Mouse (Mus musculus) neutrophil, adult 59 days (primary cell): Measurements from ENCODE around the gene Ap2a2. TPM values are rescaled to one million over a fixed set of nuclear protein-coding genes. Genes with fewer than 3 reads are reported as not detected.

ENCODE experiments used
- total RNA-seq, 2 experiments: library from RNA; stranded (reverse); gene quantifications; 1 replicate in 1 of 2; 2 replicates in 1 of 2; pipeline ENCODE4 v1.2.4; 2023

Ap2a2 gene
- total RNA-seq = 10 to 100 TPM; 89.6 to 89.9 TPM

DNA sequence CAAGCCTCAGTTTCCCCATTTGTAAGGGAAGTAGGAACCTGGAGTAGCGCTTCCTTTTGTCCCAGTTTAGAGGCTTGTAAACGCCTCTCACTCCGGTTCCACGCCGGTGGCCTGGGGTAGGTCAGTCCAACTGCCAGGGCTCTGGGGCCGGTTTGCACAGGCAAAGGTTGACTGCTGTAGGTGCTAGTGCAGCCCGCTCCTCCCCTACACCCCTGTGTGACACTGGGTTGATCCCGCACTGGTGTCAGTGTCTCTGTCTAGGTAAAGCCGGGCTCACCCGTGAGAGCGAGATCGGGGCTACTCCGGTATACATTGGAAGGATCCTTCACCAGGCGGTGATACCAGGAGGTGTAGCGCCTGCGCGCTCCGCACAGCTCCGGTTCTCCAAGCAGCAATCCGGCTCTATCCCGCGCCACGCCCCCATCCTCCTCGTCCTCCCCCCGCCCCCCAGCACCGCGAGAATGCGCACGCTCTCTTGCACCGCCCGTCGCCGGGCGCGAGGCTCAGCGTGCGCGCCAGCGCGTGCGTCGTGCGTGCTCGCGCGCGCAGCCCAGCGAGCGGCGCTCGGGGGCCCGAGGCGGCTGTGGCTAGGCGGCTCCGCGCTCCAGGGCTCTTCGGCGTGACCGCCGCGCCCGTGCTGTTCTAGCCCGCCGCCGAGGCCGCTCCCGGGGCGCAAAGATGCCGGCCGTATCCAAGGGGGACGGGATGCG, at the start of gene Ap2a2:
TSS of gene Ap2a2 (plus strand) at position 492 of the 710 bp plus-strand sequence.

DNA sequence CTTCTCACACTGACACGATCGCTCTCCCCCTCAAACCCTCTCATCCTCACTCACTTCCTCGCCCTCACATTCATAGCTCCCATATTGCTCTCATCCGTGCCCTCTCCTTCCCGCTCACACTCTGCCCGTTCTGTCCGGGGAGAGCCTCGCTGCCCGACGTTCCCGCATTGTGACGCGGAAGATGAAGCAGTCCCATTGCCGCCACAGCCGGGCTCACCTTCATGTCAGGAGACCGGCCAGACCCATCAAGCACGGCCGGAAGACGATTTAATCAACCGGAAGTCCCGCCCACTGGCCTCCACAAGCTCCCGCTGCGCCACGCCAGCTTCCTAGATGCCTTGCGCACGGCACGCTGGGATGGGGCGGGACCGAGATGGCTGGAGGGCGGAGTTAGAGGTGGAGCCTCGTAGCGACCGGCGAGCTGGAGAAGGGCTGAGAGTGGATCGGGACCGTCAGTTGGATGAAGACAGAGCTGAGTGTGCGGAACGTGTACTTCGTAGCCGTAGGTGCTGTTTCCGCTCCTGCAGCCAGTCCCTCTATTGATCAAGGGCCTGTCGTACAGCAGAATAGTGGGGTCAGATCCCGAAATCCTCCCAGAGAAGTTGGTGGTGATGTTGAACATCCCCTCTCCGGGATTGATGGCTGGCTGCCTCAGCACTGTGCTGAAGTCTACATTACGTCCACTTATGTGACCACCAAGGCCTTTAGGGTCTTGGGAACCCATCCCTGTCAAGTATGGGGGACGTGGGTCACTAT, 22.2 kb upstream of the Ap2a2 start, which contains the start of gene Chid1:
TSS of gene Chid1 (minus strand) at position 302 of the 756 bp plus-strand sequence.

Other genes with a start within 250 kb of the Ap2a2 start
- 10 to 100 TPM; 29.1 to 29.5 TPM for gene Deaf1, start 234.5 kb upstream of the Ap2a2 start, total RNA-seq
- 10 to 100 TPM in 1 of 2 experiments, 1 to 10 TPM in 1; 9.5 to 10.8 TPM for gene Tmem80, start 234.4 kb upstream of the Ap2a2 start, total RNA-seq
- gene Eps8l2, start 223.3 kb upstream of the Ap2a2 start, total RNA-seq = under 1 TPM in 1 of 2 experiments, not detected in 1; 0.78 TPM
- 100 to 1,000 TPM; 737 to 741 TPM for gene Taldo1, start 170.0 kb upstream of the Ap2a2 start, total RNA-seq
- 10 to 100 TPM; 19.7 to 19.9 TPM for gene Gatd1, start 148.0 kb upstream of the Ap2a2 start, total RNA-seq
- not detected for gene Cend1, start 132.7 kb upstream of the Ap2a2 start, total RNA-seq
- gene Slc25a22, start 124.3 kb upstream of the Ap2a2 start, total RNA-seq = 10 to 100 TPM; 14.0 to 16.2 TPM
- 10 to 100 TPM in 1 of 2 experiments, 1 to 10 TPM in 1; 8.2 to 10.7 TPM for gene Pidd1, start 118.1 kb upstream of the Ap2a2 start, total RNA-seq
- 100 to 1,000 TPM; 666 to 909 TPM for gene Rplp2, start 114.8 kb upstream of the Ap2a2 start, total RNA-seq
- gene Pnpla2, start 107.0 kb upstream of the Ap2a2 start, total RNA-seq = 100 to 1,000 TPM in 1 of 2 experiments, 10 to 100 TPM in 1; 90.8 to 112 TPM
- gene Cracr2b, start 101.1 kb upstream of the Ap2a2 start, total RNA-seq = 1 to 10 TPM; 4.0 to 9.5 TPM
- 10 to 100 TPM; 12.0 to 15.6 TPM for gene Cd151, start 94.8 kb upstream of the Ap2a2 start, total RNA-seq
- gene Polr2l, start 87.0 kb upstream of the Ap2a2 start, total RNA-seq = 10 to 100 TPM in 1 of 2 experiments, 1 to 10 TPM in 1; 8.9 to 11.4 TPM
- 1 to 10 TPM; 2.2 to 3.7 TPM for gene Tspan4, start 86.9 kb upstream of the Ap2a2 start, total RNA-seq
- 10 to 100 TPM; 14.7 to 26.4 TPM for gene Chid1, start 22.3 kb upstream of the Ap2a2 start, total RNA-seq
- gene Muc6, start 93.1 kb downstream of the Ap2a2 start, total RNA-seq = under 1 TPM; 0.11 to 0.53 TPM
- gene Muc2, start 128.2 kb downstream of the Ap2a2 start, total RNA-seq = under 1 TPM in 1 of 2 experiments, not detected in 1; 0.42 TPM
- gene Muc5ac, start 226.8 kb downstream of the Ap2a2 start, total RNA-seq = not detected